Mouse (Mus musculus) left cerebral cortex, postnatal 36 days (tissue): ENCODE results near the gene Cercam. TPM values are rescaled to one million over a fixed set of nuclear protein-coding genes. Genes with fewer than 3 reads are reported as not detected.
A peak's percentile ranks its signal among the peaks of the same experiment; 100 is the strongest.

ENCODE experiments used
- DNase-seq, 2 experiments: peaks; one replicate each; pipeline ENCODE4 v3.0.0; 2021 to 2022; ENCODE audit warnings: low spot score in 2 of 2, mixed read lengths in 1 of 2
- intact Hi-C: fragments of 180-260 bp; cut with DNase I; formaldehyde crosslinking; loops from one replicate; pipeline ENCODE4 v1.15.1; 2025
- total RNA-seq, 2 experiments: library from RNA; stranded (reverse); gene quantifications; 2 replicates each; pipeline ENCODE4 v1.2.3; 2021

Cercam gene
- 1 to 10 TPM; 5.8 to 10.0 TPM for total RNA-seq

DNA sequence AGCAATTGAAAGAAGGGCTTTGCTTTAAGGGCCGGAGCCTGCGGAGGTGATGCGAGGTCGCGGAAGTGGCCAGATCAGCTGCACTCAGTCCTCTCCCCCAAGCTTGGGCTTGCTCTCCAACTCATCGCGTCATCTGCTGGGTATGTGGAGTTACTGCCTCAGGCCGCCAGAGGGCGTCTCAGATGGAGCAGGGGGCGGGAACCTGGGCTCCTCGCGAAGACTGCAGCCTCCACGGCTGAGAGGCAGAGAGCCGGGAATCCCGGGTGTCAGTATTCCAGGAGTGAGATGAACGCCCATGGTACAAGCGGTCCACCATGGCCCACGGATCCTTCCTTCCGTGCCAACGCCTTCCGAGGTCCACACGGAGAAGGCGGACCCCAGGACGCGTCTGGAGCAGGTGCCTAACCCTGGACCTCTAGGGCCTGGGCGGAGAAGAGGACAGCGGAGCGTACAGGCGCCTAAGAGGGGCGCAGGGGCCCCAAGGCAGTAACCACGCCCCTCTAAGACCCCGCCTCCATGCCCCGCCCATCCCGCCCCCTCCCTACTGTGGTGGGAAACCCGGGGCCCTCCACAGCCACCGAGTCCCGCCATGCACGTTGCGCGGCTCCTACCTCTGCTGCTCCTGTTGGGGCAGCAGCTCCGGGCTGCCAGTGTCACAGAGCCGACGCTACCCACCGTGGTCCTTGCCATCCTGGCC lies at the start of gene Cercam:
Cercam (plus strand) TSS at position 216 of the 697 bp plus-strand sequence.
- peak; percentile 81 for DNase-seq
- intact Hi-C loops, result loop anchor here (2.0 kb wide), 1 partner anchor 20 kb away; the partner anchor contains the start of gene Odf2

DNA sequence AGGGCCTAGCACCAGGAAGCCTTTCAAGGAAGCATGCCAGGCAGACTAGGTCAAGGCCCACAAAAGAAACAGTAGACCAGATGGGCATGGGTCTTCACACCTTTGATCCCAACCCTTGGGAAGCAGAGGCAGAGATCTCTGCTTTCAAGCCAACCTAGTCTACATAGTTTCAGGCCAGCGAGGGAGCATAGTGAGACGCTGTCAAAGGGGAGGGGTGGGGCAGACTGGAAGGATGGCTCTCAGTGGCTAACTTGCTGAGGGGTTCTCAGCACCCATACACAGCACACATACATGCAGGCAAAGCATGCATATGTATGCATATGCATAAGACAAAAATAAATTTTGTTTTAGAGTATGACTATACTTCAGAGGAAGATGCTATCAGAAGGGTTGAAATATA lies 49.6 kb upstream of the Cercam start:
- no peak for DNase-seq
- intact Hi-C loops, result loop anchor here (5.0 kb wide), 1 partner anchor 38 kb away; no protein-coding TSS in a partner anchor

DNA sequence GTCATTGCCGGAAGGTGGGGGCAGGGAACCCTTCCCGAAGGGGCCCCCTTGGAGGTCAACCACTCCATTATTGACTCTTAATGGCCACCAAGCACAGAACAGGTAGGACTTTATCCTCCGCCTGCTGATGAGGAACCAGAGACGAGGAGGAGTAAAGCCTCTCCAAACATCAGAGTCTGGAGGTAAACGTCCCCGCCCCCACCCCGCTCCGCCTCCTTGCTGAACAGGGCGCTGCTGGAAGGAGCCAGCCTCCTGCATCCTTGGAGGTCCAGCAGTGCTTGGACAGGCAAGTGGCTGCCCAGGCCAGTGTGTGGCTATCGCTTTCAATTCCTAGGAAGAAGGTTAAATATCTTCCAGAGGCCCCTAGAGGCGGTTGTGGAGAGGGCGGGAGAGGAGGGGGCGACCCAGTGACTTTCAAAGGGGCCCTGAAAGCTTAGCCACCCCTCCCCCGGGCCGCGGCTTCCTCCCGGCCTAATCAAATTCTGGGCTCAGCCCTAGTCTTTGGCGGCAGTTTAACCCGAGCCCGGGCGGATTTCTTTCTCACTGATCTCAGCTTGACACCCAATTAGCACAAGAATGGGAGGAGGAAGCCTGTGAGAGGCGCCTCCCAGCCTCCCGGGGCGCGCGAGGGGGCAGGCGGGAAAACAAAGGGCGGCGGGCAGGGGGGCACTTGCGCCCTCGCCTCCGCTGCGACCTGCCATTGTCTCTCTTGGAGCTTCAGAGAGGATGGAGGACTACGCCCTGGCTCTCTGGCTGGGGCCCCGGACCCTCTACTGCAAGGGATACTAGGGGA lies 48.7 kb upstream of the Cercam start, which contains the start of gene Urm1:
Urm1 (plus strand) TSS at position 51 of the 793 bp plus-strand sequence.
- intact Hi-C loops, result no loop called here
- DNase-seq, result peak; percentile 55

DNA sequence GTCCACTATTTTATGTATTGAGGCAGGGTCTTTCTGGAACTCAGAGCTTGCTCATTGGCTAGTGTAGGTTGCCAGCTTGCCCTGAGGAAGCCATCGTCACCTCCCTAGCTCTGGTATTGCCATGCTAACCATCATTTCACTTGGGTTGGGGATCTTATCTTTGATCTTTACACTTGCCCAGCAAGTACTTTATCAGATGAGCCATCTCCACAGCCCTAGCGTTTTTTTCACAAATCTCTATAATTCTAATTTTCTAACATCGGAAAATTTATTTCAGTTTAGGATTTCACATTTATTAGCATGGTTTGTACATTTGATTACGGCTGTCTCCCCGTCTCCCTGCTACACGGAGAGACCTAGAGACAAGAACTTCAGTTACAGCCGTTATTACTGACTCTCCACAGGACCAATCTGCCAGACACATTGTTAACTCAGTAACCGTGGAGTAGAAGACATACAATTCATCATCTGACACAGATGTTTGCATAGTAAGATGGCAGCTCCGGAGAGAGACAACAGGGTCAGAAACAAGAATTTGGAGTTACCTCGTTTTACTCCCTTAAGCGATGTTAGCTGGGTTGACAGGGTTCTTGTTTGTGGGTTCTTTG lies 42.5 kb upstream of the Cercam start:
- no peak for DNase-seq
- intact Hi-C loops, result loop anchor here (5.0 kb wide), 1 partner anchor 141 kb away; the partner anchor contains the start of gene Sptan1

DNA sequence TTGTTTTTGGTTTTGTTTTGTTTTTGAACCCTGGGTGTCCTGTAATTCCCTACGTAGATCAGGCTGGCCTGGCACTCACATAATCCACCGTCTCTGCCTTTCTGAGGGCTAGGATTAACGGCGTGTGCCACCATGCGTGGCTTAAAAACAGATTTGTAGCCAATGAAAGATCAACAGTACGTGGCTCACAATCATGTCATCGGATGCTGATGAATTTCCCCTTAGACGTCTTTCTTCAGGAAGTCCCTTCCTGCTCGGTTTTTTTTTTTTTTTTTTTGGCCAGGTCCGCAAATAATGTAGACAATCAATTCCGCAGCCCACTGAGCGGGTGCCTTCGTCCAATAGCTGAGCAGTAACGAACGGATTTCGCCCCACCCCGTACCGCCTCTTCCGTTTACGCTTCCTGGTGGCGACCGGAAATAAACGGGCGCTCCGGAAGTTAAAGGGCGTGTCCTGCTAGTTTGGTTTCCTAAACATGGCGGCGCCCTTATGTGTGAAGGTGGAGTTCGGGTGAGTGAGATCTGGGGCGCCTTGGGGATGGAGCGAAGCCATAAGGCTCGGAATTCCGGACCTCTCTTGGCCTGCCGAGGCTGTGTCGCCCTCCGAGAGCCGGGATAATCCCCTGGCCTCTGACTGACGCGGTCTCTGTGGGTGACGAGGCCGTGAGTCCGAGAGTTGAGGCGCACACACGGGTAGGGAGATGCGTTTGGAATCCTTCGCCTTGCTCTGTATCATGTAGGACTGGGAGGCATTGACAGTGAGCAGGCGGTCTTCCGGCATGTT lies 41.8 kb upstream of the Cercam start:
- intact Hi-C loops, result loop anchor here (5.0 kb wide), 1 partner anchor 140 kb away; the partner anchor contains the start of gene Sptan1

DNA sequence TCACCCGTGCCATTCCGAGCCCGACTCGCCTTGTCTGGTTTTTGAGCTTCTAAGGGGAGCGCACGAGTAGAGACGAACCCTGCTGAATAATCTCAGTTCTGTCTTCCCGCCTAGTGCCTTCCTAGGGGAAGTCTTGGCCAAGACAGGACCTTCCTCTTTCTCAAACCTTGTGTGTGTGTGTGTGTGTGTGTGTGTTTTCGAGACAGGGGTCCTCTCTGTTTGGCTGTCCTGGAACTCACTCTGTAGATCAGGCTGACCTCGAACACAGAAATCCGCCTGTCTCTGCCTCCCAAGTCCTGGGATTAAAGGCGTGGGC lies 41.3 kb upstream of the Cercam start:
- intact Hi-C loops, result loop anchor here (5.0 kb wide), 1 partner anchor 140 kb away; the partner anchor contains the start of gene Sptan1
- no peak for DNase-seq

More for the DNA sequence above, 41.8 kb upstream of the Cercam start:
- peak; percentile 93 to 94 for DNase-seq

DNA sequence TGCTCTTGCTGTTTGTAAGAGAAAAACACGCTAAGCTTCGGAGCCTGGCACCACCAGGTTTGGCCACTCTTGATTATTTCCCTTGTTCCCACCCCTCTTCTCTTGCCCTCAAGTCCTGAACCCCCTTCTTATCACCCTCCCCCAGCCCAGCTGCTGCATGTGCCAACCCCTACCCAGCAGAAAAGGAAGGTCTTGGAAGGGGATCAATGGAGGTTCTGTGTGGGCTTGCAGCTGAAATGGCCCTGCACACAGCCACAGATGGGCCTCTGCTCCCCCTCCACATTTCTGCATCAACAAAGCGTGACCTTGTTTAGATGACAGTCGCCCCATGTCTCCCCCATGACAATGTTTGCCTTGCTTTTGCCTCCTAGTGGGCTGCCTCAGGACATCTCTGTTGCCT lies 37.9 kb upstream of the Cercam start:
- DNase-seq, result no peak
- intact Hi-C loops, result no loop called here

DNA sequence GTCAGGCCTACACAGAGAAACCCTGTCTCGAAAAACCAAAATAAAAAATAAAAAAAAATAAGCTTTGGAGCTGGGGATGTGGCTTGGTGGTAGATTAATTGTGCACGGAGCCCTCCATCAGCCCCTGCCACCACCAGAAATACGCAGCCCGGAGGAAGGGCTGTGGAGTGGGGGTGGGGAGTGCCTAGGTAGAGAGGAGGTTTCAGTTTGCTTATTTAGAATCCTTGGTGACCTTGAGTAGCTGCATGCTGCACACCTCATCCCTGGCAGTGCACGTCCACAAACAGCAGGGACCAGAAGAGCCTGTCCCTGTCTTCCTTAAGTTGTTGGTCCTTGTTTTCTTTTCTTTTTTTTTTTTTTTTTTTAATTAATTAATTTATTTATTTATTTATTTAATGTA lies 35.2 kb upstream of the Cercam start:
- no peak for DNase-seq
- intact Hi-C loops, result no loop called here

DNA sequence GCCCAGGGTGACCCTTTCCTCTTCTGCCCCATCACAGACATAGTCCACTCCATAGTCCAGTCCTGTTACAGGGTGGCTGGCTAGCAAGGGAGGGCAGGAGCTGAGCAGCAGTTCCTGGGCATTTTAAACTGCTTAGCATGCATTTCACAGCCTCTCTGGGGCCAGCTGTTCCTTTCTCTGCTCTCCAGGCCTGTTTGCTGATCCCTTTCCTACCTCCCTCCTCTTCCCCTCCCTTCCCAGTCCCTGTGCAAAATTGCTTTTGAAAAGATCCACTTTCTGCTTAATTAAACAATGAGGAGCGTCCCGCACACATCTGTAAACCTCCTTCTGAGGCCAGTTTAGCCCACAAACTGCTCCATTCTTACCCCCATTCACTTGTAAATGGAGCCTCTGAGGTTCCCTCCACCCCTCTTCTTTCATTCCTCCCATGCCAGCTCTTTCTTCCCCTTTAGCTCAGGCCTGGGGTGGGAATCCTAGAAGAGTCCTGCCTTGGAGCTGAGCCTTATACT lies 33.5 kb upstream of the Cercam start:
- DNase-seq, result no peak
- intact Hi-C loops, result no loop called here

DNA sequence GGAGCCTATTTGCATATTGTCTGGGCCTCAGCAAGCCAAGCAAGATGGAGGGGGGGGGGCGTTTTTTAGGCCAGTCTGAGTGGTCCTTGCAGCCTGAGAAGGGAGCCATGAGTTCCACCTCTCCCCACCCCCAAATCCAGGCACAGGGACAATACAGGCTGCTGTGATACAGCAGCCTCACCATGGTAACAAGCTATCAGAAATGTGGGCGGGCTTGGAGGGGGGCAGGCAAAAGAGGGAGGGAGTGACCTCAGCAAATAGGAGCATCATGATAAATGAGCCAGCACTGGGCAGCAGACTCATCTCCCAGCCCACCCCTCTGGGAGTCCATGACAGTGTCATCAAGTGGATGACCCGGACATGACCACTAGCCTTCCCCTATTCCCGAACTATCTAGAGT lies 29.5 kb upstream of the Cercam start:
- intact Hi-C loops, result no loop called here
- DNase-seq, result no peak

DNA sequence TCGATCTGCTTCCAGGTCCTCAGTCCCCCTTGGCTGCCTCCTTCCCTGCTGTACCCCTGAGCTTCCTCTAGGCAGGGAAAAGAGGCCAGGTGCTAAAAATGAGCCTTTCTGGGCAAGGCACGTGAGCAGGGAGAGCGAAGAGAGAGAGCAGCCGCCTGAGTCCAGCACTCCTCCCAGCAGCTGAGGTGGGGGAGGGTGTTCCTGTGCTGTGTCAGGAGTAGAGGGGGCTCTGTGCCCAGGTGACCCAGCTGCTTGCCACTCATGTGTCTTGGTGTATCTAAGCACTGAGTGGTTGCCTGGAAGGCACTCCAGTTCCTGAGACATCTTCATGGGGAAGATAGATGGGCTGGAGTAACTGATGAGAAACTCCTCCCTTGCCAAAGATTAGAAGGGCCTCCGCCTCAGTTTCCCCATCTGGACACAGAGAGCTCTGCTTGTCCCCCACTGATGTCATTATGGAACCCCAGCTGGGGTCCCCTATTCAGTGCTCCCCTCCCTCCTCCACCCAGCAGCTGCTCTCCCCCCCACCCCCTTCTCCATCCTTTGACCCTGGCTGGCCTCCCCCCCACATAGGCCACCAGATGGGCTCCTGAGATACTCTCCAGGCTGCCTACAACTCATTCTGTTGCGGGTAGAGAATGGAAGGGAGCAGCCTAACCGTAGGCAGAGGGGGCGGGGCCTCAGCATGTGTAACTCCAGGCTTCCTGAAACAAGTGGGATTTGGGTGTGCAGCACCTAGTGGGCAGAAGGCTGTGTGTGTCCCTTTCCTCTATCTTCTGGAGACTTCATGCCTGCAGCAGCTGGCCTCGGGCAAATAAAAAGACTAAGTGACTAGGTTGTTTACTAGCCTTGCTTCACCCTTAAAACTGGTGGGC lies 25.5 kb upstream of the Cercam start:
- intact Hi-C loops, result no loop called here
- DNase-seq, result peak in 1 of 2 experiments; percentile 33

DNA sequence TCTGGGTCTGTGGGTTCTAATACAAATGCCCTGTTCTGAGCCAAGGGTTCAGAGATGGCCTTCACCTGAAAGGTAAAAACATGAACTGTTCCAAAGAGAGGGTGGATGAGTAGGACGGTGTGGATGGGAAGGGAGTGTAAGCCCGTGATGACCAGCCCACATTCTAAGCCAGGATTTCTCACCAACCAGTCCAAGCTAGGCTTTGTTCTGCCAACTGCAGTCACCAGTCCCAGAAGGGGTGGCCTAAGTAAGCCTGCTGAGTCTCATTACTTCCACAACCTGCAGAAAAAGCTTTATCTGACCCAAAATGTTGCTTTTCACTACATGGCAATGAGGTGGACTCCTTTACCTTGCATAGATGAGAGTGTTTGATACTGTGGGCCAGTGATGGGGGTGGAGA lies 24.8 kb upstream of the Cercam start:
- no peak for DNase-seq
- intact Hi-C loops, result no loop called here

DNA sequence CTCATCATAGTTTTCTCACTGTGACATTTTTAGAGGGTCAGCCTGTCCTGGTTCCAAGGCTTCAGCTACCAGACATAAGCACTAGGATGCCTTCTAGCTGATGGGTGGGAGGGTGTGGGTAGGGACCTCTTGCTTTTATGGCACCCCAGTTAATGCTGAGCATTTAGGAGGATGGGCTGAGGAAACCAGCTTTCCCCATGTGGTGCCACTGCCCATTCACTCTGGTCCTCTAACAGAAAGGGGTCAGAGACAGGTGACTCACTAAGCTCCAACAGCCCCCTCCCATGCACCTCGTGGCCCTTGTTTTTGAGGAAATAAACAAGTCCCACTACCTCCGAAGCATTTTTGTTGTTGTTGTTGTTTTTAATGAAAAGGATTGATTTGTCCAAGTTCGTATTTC lies 24.3 kb upstream of the Cercam start:
- DNase-seq, result no peak
- intact Hi-C loops, result no loop called here

DNA sequence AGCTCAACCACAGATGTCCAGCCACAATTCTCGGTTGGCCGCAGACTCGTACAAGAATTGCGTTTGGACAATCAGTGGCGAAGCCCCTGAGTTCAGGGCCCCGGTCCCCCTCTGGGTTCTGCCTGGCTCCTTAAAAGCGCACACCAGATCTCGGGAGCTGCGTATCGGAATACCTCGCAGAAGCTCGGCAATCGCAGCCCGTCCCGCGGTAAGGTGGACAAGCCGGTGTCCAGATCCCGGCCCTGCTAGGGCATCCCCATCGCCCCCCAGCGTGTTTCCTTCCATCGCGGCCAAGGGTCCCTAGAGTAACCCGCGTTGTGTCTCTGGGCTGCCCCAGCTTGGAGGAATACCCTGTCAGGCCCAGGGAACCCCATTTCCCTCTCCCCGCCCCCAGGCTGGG lies 23.3 kb upstream of the Cercam start:
- intact Hi-C loops, result no loop called here
- no peak for DNase-seq

DNA sequence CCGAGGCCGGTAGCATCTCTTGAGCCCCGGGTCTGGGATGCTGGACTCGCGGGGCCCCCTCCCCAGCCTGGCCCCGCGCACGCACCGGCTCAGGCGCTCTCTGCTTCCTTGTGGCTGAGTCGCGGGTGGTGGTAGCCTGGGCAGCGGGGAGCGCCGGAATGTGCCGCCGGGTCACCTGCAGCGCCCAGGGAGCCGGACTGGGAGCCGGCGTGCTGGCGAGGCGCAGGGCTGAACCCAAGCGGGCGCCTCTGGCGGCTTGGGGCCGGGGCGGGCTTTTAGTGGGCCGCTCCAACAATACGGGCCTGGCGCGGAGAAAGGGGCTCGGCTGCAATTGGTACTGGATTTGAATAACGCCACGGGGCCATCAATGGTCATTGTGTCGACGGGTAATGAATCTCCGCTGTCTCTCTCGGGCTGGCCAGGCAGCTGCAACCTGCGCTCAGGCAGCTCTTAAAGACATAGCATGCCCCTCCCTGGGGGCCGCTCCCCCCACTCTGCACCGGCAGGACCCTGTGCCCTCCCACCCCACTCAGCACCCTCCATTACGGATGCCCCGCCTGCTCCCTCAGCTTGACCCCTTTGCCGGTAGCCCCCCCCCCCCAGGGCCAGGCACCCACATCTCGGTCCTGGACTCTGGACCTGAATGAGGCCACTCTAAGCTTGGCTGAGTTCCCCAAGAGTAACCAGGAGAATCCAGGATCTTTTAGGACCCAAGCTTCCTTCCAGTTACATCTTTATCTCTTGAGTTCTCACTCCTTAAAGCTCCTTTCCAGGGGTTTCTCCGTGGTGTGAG lies 22.7 kb upstream of the Cercam start:
- DNase-seq, result no peak
- intact Hi-C loops, result no loop called here

DNA sequence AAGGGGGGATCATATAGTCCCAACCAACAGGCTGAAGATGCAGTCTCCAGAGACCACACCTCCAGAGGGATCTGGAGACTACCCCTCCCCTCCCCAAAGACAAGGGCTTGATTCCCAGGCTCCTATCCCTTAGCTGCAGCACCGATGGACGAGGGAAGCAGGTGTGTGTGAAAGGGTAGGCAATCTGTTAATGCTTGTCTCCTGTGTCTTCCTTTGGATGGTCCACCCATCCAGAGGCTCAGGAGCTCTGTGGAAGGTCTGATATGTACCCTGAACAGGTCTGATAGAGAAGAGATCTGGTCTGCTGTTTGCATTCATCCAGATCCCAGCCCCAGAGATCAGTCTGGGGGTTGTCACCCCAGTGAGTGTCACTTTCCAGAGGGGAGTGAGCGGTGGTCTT lies 22.1 kb upstream of the Cercam start:
- no peak for DNase-seq
- intact Hi-C loops, result no loop called here

DNA sequence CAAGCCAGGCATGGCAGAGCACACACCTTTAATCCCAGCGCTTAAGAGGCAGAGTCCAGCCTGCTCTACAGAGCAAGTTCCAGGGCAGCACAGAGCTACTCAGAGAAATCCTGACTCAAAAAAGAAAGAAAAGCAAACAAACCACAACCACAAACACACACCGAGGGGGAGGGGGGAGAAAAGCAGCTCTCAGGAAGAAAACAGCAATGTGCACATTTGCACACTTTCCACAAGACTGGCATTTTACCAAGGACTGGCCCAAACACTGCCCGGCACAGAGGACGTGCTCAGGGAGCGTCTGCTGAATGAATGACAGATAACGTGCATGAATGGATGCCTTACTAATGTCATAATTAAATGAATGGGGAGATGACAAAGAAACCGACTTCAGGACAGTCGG lies 19.9 kb upstream of the Cercam start:
- no peak for DNase-seq
- intact Hi-C loops, result no loop called here
